Mouse (Mus musculus) macrophage (primary cell): ENCODE measurements around the gene Uqcc2. TPM values are rescaled to one million over a fixed set of nuclear protein-coding genes. Genes with fewer than 3 reads are reported as not detected.
A peak's percentile ranks its signal among the peaks of the same experiment; 100 is the strongest.

Source experiments
- H3K27ac ChIP-seq: fragments of 350-480 bp; formaldehyde crosslinking; 2 replicates; pipeline ENCODE4 v1.9.0; 2021
- H3K36me3 ChIP-seq: fragments of 350-480 bp; formaldehyde crosslinking; 2 replicates; pipeline ENCODE4 v1.9.0; 2021; ENCODE audit errors: inconsistent target
- H3K4me3 ChIP-seq: fragments of 350-480 bp; formaldehyde crosslinking; 2 replicates; pipeline ENCODE4 v1.9.0; 2021; ENCODE audit errors: inconsistent target
- H3K79me2 ChIP-seq: fragments of 350-480 bp; formaldehyde crosslinking; 2 replicates; pipeline ENCODE4 v1.9.0; 2021; ENCODE audit errors: inconsistent target
- WGBS: methylation state at CpG from one replicate; pipeline ENCODE4 v1.1.7; 2026; ENCODE audit warnings: inconsistent platforms; ENCODE audit not compliant: missing documents; 5-methylcytosine and 5-hydroxymethylcytosine counted together
- polyA plus RNA-seq: library from polyadenylated mRNA; stranded (reverse); fragments of 250-400 nt; gene quantifications from 3 replicates; pipeline ENCODE4 v1.2.4, GENCODE M21; 2018; ENCODE audit warnings: inconsistent platforms

The Uqcc2 gene
- polyA plus RNA-seq, 1 experiment from 2014 or later = 27.2 TPM

DNA sequence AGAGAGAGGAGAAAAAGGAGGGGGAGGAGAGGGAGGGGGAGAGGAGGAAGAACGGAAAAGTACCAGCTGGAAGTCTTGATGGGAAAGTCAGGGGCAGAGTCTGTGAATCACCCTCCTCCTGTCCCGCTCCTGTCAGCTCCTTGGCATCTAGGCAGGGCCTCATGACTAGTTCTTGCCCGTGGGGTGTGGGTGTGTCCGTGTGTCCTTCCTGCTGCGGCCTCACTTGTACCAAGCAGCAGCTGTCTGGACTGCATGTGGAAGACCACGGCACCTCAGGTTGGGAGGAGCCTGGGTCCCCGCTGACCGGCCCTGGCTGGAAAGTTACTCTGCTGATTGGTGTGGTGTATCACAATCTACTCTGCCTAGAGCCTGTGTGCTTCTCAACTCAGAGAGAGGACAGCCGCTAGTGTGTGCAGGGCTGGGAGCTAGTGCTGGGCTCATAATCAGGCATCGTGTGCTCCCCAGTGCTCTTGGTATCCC lies 8.3 kb upstream of the Uqcc2 start:
- H3K36me3 ChIP-seq = no peaks in the 10 kb centered on the region
- no peak overlapping the region for H3K4me3 ChIP-seq
- H3K79me2 ChIP-seq = no peaks in the 10 kb centered on the region
- 83% methylated on average over 6 of the region's 10 CpGs for WGBS
- no peak overlapping the region for H3K27ac ChIP-seq

DNA sequence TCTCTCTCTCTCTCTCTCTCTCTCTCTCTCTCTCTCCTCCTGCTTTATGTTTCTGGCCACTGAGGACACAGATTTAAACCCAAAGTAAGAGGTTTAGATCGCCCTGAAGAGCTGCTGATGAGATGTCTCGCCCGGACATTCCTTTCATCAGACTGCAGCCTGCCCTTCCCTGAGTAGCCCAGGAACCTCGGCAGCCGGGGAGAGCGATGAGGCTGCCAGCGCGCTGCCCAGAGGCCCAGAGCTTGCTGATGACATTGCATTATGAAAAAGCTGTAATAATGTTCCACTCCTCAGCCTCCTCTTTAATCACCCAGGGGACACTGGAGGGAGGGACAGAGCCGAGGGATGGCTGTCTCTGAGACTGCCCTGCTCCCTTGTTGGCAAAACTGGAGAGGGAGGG lies 6.5 kb upstream of the Uqcc2 start:
- WGBS = 81% methylated on average over 9 of the region's 9 CpGs
- H3K4me3 ChIP-seq = no peak overlapping the region

DNA sequence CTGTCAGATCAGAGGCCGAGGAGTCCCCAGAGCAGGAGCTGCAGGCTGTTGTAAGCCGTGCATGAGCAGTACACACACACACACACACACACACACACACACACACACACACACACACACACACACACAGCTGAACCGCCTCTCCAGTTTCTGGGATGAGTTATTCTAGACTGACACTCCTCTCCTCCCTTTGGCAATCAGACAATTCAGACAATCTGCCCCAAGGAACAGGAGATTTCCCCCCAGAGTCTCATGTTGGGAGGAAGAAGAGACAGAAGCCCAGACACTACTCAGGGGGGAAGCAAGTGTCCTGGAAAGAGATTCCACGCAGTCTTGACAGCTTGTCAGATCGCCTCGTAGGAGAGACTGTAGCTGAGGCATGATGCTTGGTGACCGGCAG lies 5.6 kb upstream of the Uqcc2 start:
- Histone ChIP-seq H3K36me3 (no peaks in the 10 kb centered on the region), H3K4me3 (no peak overlapping the region), H3K27ac (no peak overlapping the region), H3K79me2 (no peaks in the 10 kb centered on the region)
- WGBS = 85% methylated on average over 6 of the region's 7 CpGs

More for the DNA sequence above, 6.5 kb upstream of the Uqcc2 start:
- no peaks in the 10 kb centered on the region for H3K36me3 ChIP-seq
- H3K79me2 ChIP-seq = no peaks in the 10 kb centered on the region
- H3K27ac ChIP-seq = no peak overlapping the region

DNA sequence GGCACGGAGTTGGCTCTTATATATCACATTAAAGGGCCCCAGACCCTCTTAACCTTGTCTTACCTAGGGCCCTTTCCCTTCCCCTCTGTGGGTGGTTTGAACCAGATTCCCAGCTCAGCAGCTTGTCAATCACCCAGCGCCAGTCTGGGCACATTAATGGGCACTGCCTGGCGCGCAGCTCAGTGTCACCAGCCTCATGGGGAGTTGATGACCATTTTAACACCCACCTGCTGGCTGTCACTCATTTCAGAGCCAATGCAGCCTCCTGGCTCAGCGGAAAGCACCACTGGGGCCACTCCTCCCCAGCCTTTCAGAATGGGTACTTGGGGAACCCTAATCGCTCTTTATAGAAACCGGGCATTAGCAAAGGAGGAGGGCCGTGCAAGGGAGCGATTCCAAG lies 4.7 kb upstream of the Uqcc2 start:
- Histone ChIP-seq H3K4me3 (no peak overlapping the region), H3K79me2 (no peaks in the 10 kb centered on the region), H3K27ac (no peak overlapping the region), H3K36me3 (no peaks in the 10 kb centered on the region)
- 81% methylated on average over 9 of the region's 9 CpGs for WGBS

DNA sequence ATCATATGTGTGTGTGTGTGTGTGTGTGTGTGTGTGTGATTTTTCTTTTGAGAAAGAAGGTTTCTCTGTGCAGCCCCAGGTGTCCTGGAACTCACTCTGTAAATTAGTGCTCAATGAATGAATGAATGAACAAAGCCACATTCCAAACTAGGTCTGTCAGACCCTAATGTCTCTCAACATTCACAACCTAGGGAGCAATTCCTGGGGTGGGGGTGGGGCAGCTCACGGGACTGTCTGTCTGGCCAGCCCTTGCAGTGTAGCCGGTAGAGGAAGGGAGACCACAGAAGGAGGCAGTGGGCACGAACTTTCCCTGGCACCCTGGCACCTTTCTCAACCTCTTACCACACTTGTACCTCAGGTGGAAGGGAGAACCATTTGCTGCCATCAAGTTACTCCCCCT lies 999 bp upstream of the Uqcc2 start:
- Histone ChIP-seq H3K36me3 (no peaks in the 10 kb centered on the region), H3K27ac (no peak overlapping the region), H3K79me2 (peaks cover 30% of the 10 kb centered on the region; the same call in 1 of the 2 replicates), H3K4me3 (no peak overlapping the region)
- 40% methylated on average over 3 of the region's 3 CpGs for WGBS

DNA sequence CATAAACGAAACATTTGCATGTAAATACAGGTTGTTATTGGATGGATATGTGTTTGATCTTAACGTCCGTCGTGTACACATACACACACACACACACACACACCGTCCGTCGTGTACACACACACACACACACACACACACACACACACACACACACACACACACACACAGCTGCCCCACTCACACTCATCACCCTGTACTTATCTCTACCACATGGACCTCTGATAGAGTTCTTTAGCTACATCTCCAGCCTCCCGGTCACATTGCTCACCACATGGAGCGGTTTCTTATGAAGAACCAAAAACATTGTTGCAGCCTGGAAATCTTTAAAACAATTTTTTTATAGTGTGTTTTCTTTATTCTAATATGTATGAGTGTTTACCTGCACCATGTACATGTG lies 471 bp upstream of the Uqcc2 start:
- no peaks in the 10 kb centered on the region for H3K36me3 ChIP-seq
- peaks cover 33% of the 10 kb centered on the region; the same call in 1 of the 2 replicates for H3K79me2 ChIP-seq
- WGBS = 39% methylated on average over 9 of the region's 9 CpGs
- H3K27ac ChIP-seq = no peak overlapping the region
- H3K4me3 ChIP-seq = peak overlapping the region; percentile 29; the same call in 1 of the 2 replicates

DNA sequence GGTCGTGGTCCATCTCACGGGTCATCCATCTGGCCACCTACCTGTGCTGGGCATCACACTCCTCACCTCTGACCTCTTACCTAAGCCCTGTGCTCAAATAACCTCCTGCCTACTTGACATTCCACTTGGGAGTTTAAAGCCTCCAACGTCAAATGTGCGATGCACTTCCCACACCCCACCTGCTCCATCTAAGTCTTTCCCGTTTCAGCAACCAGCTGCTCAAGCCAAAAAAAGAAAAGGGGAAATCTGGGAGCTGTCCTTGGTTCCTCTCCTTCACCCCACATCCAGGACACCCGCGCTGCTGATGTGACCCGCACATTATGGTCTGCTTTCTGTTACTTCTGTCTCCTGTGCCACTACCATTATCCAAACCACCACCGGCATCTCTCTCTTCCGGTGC lies 1.5 kb downstream of the Uqcc2 start:
- no peak overlapping the region for H3K4me3 ChIP-seq
- H3K27ac ChIP-seq = no peak overlapping the region
- WGBS = 82% methylated on average over 10 of the region's 10 CpGs
- no peaks in the 10 kb centered on the region for H3K36me3 ChIP-seq
- peaks cover 50% of the 10 kb centered on the region; the same call in 1 of the 2 replicates for H3K79me2 ChIP-seq

DNA sequence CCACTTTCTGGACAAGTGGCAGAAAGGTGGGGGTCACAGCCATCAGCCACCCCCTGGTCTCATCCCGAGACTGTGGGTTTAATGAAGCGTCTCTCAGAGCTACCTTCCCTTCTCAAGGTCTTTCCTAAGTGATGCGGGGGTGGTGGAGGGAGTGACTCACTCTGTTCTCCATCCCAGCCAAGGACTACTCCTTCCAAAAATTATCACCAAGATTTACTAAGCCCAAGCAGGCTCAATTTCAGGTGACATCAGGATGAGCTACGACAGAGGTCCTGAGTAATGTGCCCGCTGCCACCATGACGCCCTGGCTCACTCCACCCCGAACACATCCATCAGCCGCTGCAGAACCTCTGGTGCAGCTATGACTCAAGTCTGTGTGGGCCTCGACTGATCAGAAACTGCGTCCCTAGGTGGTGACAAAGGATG lies 2.5 kb downstream of the Uqcc2 start:
- WGBS = 91% methylated on average over 10 of the region's 10 CpGs
- H3K4me3 ChIP-seq = no peak overlapping the region
- H3K27ac ChIP-seq = no peak overlapping the region
- H3K79me2 ChIP-seq = peaks cover 54% of the 10 kb centered on the region; the same call in 1 of the 2 replicates
- H3K36me3 ChIP-seq = no peaks in the 10 kb centered on the region

DNA sequence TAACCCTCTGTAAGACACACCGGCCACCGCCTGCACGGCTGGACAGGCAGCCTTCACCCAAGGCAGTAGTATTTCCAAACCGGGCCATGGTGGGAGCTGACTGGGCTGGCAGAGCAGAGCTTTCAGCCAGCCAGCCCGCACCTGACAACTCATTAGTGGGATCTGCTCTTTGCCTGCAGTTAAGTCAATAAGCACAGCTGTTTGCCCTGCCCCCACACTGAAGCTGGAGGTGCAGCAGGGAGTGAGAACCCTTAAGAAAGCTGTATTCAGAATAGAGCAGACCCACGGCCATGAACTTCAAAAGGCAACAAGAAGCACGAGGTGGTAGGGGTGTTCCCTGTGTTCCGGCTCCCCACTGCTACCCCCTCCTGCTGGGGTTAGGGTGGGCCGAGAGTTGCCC lies 3.5 kb downstream of the Uqcc2 start:
- Histone ChIP-seq H3K4me3 (no peak overlapping the region), H3K27ac (no peak overlapping the region), H3K79me2 (peaks cover 54% of the 10 kb centered on the region; the same call in 1 of the 2 replicates), H3K36me3 (no peaks in the 10 kb centered on the region)
- 77% methylated on average over 9 of the region's 9 CpGs for WGBS

DNA sequence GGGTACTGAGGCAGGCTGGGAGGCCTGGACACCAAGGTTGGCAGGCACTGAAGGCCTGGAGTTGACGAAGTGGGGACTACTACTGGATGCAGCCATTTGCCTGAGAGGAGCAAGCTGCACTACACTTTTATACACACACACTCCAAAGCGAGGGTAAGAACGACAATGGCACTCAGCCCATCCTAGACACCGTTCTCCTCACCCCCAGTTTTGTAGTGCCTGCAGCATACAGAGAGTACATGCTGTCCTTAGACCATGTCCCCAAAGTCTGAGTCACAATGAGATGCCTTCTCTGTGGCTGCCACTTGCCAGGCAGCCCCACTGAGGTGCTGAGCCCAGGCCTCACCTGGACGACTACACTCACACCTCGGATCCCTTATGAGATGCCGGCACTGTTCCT lies 3.9 kb downstream of the Uqcc2 start:
- no peak overlapping the region for H3K27ac ChIP-seq
- no peak overlapping the region for H3K4me3 ChIP-seq
- WGBS = 94% methylated on average over 7 of the region's 7 CpGs
- H3K36me3 ChIP-seq = no peaks in the 10 kb centered on the region
- H3K79me2 ChIP-seq = peaks cover 54% of the 10 kb centered on the region; the same call in 1 of the 2 replicates

DNA sequence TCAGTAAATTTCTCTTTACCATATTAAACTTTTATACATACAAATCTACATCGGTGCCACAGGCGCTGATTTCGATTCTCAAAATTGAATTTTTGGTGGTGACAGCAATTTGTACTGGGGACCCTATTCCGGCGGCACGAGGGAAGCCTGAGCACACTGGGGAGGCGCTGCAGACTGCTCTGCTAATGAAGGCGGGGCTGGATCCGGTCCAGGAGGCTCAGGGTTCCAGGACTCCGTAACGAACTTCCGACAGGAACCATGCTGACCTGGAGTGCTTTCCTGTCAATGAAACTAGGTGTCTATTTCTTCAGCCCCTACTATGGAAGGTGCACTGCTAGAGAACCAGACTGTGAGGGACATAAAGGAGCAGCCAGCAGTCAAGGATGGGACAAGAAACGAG lies 4.4 kb downstream of the Uqcc2 start:
- H3K4me3 ChIP-seq = no peak overlapping the region
- peaks cover 54% of the 10 kb centered on the region; the same call in 1 of the 2 replicates for H3K79me2 ChIP-seq
- no peak overlapping the region for H3K27ac ChIP-seq
- H3K36me3 ChIP-seq = no peaks in the 10 kb centered on the region
- 94% methylated on average over 13 of the region's 13 CpGs for WGBS

DNA sequence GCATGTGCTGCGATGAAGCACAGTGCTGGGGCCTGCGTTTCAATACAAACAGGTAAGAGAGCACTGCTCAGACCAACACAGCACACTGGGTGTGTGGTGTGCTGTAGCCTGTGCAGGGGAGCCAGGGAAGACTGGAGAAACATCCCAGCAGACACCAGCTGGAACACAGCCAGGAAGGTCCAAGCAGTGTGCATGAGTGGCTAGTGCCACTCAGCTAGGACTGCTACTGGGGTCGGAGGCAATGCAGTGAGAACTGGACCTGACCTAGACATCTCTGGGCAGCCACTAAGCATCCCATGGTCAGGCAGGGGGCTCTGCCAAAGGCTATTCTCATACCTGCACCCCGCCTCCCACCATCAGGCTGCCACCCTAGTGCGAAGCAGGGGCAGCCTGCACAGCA lies 5.5 kb downstream of the Uqcc2 start:
- 98% methylated on average over 5 of the region's 5 CpGs for WGBS
- Histone ChIP-seq H3K36me3 (peaks cover 9% of the 10 kb centered on the region; the same call in 1 of the 2 replicates), H3K27ac (no peak overlapping the region), H3K79me2 (peaks cover 54% of the 10 kb centered on the region; the same call in 1 of the 2 replicates), H3K4me3 (no peak overlapping the region)

DNA sequence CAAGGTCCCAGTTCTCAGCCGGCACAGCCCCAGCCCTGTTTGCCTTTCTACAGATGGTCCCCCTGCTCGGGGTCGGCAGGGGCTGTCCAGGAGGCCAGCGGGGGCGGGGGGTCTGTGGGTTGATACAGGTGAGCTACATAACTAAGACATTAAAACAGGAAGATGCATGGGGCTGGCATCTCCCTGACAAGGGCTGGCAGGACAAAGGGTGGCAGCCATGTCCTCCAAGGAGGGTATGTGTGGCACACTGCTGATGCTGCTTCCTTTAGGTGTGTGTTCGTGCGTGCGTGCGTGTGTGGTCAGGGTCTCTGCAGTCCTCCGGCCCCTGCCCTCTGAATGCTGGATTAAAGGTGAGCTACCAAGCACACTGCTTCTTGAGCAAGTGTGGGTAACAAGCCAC lies 6.7 kb downstream of the Uqcc2 start:
- no peak overlapping the region for H3K4me3 ChIP-seq
- H3K36me3 ChIP-seq = peaks cover 21% of the 10 kb centered on the region; the same call in 1 of the 2 replicates
- no peak overlapping the region for H3K27ac ChIP-seq
- H3K79me2 ChIP-seq = peaks cover 47% of the 10 kb centered on the region; the same call in 1 of the 2 replicates
- 95% methylated on average over 10 of the region's 10 CpGs for WGBS

DNA sequence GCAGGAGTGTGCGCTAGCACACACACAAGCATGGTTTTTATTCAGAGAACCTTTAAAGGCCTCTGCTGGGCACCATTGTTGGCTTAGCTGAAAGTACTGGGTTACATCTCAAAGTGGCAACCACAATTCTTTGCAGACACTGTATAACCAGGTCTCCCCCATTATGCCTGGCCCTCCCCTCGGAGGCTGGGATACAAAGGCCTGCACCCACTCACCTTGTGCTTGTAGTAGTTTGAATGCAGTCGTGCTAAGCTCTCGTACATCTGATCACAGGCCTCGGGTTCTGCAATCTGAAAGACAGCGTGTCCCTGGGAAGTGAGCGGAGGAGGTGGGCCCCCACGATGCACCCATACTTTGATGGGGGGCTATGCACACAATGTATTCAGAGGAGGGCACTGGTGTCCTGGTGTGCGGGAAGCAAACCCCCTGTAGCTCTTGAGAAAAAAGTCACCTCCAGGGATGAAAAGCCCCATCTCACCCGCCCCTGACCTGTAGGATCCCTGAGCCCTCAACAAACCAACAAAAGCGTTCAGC lies 8.0 kb downstream of the Uqcc2 start:
- H3K79me2 ChIP-seq = peaks cover 34% of the 10 kb centered on the region; the same call in 1 of the 2 replicates
- WGBS = 96% methylated on average over 11 of the region's 11 CpGs
- no peak overlapping the region for H3K4me3 ChIP-seq
- H3K27ac ChIP-seq = no peak overlapping the region
- peaks cover 25% of the 10 kb centered on the region; the same call in 1 of the 2 replicates for H3K36me3 ChIP-seq

DNA sequence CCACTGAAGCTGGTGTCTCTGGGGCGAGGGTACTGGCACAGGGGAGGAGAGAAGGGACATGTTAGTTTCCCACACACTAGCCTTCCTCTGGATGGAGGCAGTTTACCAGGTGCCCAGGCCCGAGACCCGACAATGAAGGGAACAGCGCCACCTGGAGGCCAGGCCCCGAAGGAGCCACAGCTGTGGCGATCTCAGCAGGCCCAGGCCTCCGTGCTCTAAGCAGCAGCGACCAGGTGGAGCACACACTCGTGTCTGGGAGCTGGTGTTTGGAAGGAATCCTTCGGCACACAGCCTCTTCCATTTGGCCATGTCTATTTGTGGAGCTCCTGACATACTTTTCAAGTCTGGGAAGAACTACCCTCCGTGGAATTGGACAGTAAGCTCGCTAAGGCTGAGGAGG lies 8.5 kb downstream of the Uqcc2 start:
- Histone ChIP-seq H3K27ac (no peak overlapping the region), H3K4me3 (no peak overlapping the region), H3K36me3 (peaks cover 25% of the 10 kb centered on the region; the same call in 1 of the 2 replicates), H3K79me2 (peaks cover 29% of the 10 kb centered on the region; the same call in 1 of the 2 replicates)
- 55% methylated on average over 12 of the region's 12 CpGs for WGBS
